10 mouse cellular contexts compared by ENCODE assay signal in the genomic region with DNA sequence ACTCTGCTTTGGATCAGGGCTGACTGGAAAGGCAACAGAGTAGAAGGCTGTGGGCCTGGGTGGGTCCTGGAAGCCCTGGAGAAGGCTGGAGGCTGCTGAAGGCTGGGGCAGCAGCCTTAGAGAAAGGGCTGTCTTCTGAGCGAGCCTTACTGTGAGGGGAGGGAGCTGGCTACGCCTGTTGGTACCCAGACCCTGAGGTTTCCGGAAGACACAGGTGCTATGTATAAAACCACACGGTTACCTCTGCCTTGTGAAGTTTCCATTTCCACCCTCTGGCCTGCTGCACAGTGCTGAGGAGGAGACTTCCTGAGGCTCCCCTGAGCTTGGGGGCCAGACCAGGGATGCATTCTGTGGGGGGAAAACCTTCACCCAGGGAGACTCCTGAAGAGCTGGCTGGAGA. TPM values are rescaled to one million over a fixed set of nuclear protein-coding genes. Genes with fewer than 3 reads are reported as not detected.
DNase-seq lines count a peak whose midpoint lies in the region; ATAC-seq and TF ChIP-seq lines count a peak whose summit lies in the region.
"Had no signal": no experiment of that assay in that cellular context is flagged by ENCODE, and none has a peak within 500 bp of the region (broad histone marks: within the 10 kb centered on the region; RNA-seq: fewer than 3 reads in every experiment).

No protein-coding gene starts in this region.

- WGBS in heart, adult 2 months = 50% methylated on average over 4 of the region's 4 CpGs
- 71% methylated on average over 4 of the region's 4 CpGs for WGBS in lung, embryonic 16.5 days
- WGBS in limb, embryonic 14.5 days = 60% methylated on average over 4 of the region's 4 CpGs

- no peak for TF ChIP-seq EP300 in heart, adult 2 months (IDR thresholded peaks at IDR 0.05; ENCODE audit: insufficient read depth, low read depth, low read length)

- H3K79me2 ChIP-seq in heart, adult 2 months (replicated peaks; ENCODE audit: control insufficient read depth, insufficient read depth, low read length) = no peaks in the 10 kb centered on the region; the same call in 1 of the 2 replicates

- peak; percentile 27; the same call in 1 of the 2 replicates for ATAC-seq in lung, embryonic 16.5 days (ENCODE audit: low read depth)
- no peak for ATAC-seq in limb, embryonic 14.5 days (ENCODE audit: low FRiP score, low read depth)

- no peaks in the 10 kb centered on the region for H3K27me3 ChIP-seq in heart, adult 2 months (ENCODE audit: control insufficient read depth, insufficient read depth, low read length)
- no peaks in the 10 kb centered on the region for H3K27me3 ChIP-seq in lung, embryonic 16.5 days (ENCODE audit: control insufficient read depth, insufficient read depth, low read depth, low read length)
- H3K27me3 ChIP-seq in limb, embryonic 14.5 days (ENCODE audit: control insufficient read depth, insufficient read depth, low read length) = no peaks in the 10 kb centered on the region
- H3K27me3 ChIP-seq: forebrain, embryonic 12.5 days had no signal

- H3K4me2 ChIP-seq in lung, embryonic 16.5 days (ENCODE audit: low read depth, low read length) = no peak overlapping the region
- no peak overlapping the region for H3K4me2 ChIP-seq in limb, embryonic 14.5 days (replicated peaks; ENCODE audit: low read depth, low read length, severe bottlenecking)
- H3K4me2 ChIP-seq: forebrain, embryonic 12.5 days had no signal

- no peak for TF ChIP-seq CTCF in heart, adult 2 months (IDR thresholded peaks at IDR 0.05)

- H3K36me3 ChIP-seq in heart, adult 2 months (ENCODE audit: control insufficient read depth, insufficient read depth, low read length) = peaks cover 3% of the 10 kb centered on the region; the same call in 1 of the 2 replicates
- no peaks in the 10 kb centered on the region; the same call in 1 of the 2 replicates for H3K36me3 ChIP-seq in lung, embryonic 16.5 days (ENCODE audit: control insufficient read depth, insufficient read depth, low read length)
- H3K36me3 ChIP-seq in limb, embryonic 14.5 days (ENCODE audit: control insufficient read depth, insufficient read depth, low read length) = no peaks in the 10 kb centered on the region
- H3K36me3 ChIP-seq: forebrain, embryonic 12.5 days had no signal

- intact Hi-C loops in heart, adult 2 months (cut with DNase I) = no loop called here

- H3K4me1 ChIP-seq in heart, adult 2 months (ENCODE audit: control insufficient read depth, insufficient read depth, low read length) = peaks cover 50% of the 10 kb centered on the region
- peaks cover 41% of the 10 kb centered on the region for H3K4me1 ChIP-seq in lung, embryonic 16.5 days (replicated peaks; ENCODE audit: control insufficient read depth, insufficient read depth, low read length)
- H3K4me1 ChIP-seq in limb, embryonic 14.5 days (ENCODE audit: control insufficient read depth, insufficient read depth, low read length) = peaks cover 14% of the 10 kb centered on the region

- H3K4me3 ChIP-seq in heart, adult 2 months = no peak overlapping the region
- H3K4me3 ChIP-seq in lung, embryonic 16.5 days (ENCODE audit: low read length) = no peak overlapping the region
- H3K4me3 ChIP-seq in limb, embryonic 14.5 days (replicated peaks; ENCODE audit: low read length) = no peak overlapping the region
- H3K4me3 ChIP-seq: forebrain, embryonic 12.5 days had no signal

- DNase-seq in heart, adult 2 months = peak in 1 of 2 experiments; percentile 41
- no peak for DNase-seq in heart, adult 11 months
- DNase-seq in lung, postnatal 36 days = no peak
- no peak for DNase-seq in limb, embryonic 14.5 days (ENCODE audit: low spot score)
- DNase-seq in thymus, postnatal 10 days (ENCODE audit: low spot score in 2 of 2) = peak; percentile 78 to 80
- DNase-seq in testis, postnatal 14 days (ENCODE audit: low spot score) = no peak
- no peak for DNase-seq in adrenal gland, postnatal 36 days
- DNase-seq: cerebellum, adult 9-11 months had no signal

- H3K9ac ChIP-seq in heart, adult 2 months (ENCODE audit: low read depth, low read length) = no peak overlapping the region
- H3K9ac ChIP-seq in lung, embryonic 16.5 days (ENCODE audit: low read length) = no peak overlapping the region
- H3K9ac ChIP-seq in limb, embryonic 14.5 days (ENCODE audit: low read depth, low read length, severe bottlenecking) = no peak overlapping the region
- H3K9ac ChIP-seq: forebrain, embryonic 12.5 days had no signal

- no peaks in the 10 kb centered on the region for H3K9me3 ChIP-seq in lung, embryonic 16.5 days (ENCODE audit: control insufficient read depth, low read length)
- H3K9me3 ChIP-seq in limb, embryonic 14.5 days (ENCODE audit: control insufficient read depth, low read length) = no peaks in the 10 kb centered on the region
- H3K9me3 ChIP-seq: forebrain, embryonic 12.5 days had no signal

- peak overlapping the region; percentile 61 for H3K27ac ChIP-seq in heart, adult 2 months
- H3K27ac ChIP-seq in lung, embryonic 16.5 days (ENCODE audit: low read length) = peak overlapping the region; percentile 28
- peak overlapping the region; percentile 35 for H3K27ac ChIP-seq in limb, embryonic 14.5 days (replicated peaks; ENCODE audit: low read depth, low read length)
- H3K27ac ChIP-seq: forebrain, embryonic 12.5 days had no signal

- TF ChIP-seq POLR2A in heart, adult 2 months (IDR thresholded peaks at IDR 0.05; ENCODE audit: insufficient read depth, low read depth, low read length) = no peak
- no peak for TF ChIP-seq POLR2A in limb, embryonic 14.5 days (IDR thresholded peaks at IDR 0.05; ENCODE audit: borderline replicate concordance, extremely low read depth, insufficient read depth, insufficient read length)

RNA-seq across cellular contexts. Expression of a gene that starts 25.9 kb away (rescaled TPM):
- 10 to 100 TPM; 50.0 to 50.7 TPM for total RNA-seq in heart, adult 2 months (2021)
- polyA plus RNA-seq in heart, adult 2 months (2012; rRNA removed) = 21.5 and 29.9 TPM in 2 replicates
- polyA plus RNA-seq in lung, embryonic 16.5 days (2015; fragmentation: Nextera tagmentation; extraction: Ambion mirVana) = 9.4 and 10.6 TPM in 2 replicates
- 16.2 and 17.4 TPM in 2 replicates for polyA plus RNA-seq in limb, embryonic 14.5 days (2012; rRNA removed)
- polyA plus RNA-seq in limb, embryonic 14.5 days (2014; fragmentation: Nextera tagmentation; extraction: Ambion mirVana) = 8.4 and 10.1 TPM in 2 replicates
- 10 to 100 TPM; 58.5 to 71.5 TPM for total RNA-seq in adrenal gland, postnatal 36 days (2021)

Comparison
In these comparisons a context has a peak if more than half of its experiments do, and no peak if none do; other contexts are left out.
1. DNase-seq: peak in thymus, postnatal 10 days (2 of 2); none in heart, adult 11 months (single experiment), lung, postnatal 36 days (single experiment), limb, embryonic 14.5 days (single experiment), testis, postnatal 14 days (single experiment) and adrenal gland, postnatal 36 days (0 of 2).
2. Peak in every context shown above with its lines, with median percentiles within 50 percentile points of each other: H3K27ac ChIP-seq.